ENCODE assay signal across 26 mouse cellular contexts in the genomic region with DNA sequence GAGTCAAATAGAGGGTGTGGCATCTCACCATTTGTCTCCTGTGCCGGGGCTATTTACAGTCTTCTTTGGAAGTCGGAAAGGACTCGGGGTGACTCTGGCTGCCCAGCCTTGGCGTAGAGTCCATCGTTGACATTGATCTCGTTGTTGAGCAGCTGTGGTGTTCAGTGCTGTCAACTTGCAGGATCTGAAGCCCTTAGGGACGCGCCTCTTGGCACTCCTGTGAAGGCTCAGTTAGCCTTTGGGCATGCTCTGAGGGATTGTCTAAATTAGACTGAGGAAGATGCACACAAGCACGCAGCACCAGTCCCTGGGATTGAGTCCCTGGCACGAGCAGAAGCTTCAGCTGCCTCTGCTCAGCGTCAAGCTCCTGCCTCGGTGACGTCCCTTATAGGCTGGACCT. TPM values are rescaled to one million over a fixed set of nuclear protein-coding genes. Genes with fewer than 3 reads are reported as not detected.
DNase-seq lines count a peak whose midpoint lies in the region.
"Had no signal": no experiment of that assay in that cellular context is flagged by ENCODE, and none has a peak within 500 bp of the region (broad histone marks: within the 10 kb centered on the region; RNA-seq: fewer than 3 reads in every experiment).

No protein-coding gene starts in this region.

- H3K27me3 ChIP-seq in limb, embryonic 10.5 days (ENCODE audit: low read depth, poor library complexity, severe bottlenecking) = no peaks in the 10 kb centered on the region
- H3K27me3 ChIP-seq: CH12.LX; embryonic facial prominence, embryonic 12.5 days; embryonic facial prominence, embryonic 15.5 days; heart, embryonic 12.5 days; heart, embryonic 15.5 days; hindbrain, embryonic 13.5 days had no signal

- peaks cover 99% of the 10 kb centered on the region for H3K36me3 ChIP-seq in limb, embryonic 10.5 days

- H3K27ac ChIP-seq in limb, embryonic 10.5 days = no peak overlapping the region
- H3K27ac ChIP-seq: embryonic facial prominence, embryonic 12.5 days; embryonic facial prominence, embryonic 15.5 days; heart, adult 2 months; heart, embryonic 15.5 days; hindbrain, embryonic 10.5 days; hindbrain, embryonic 13.5 days had no signal

- H3K4me3 ChIP-seq in limb, embryonic 10.5 days = no peak overlapping the region
- H3K4me3 ChIP-seq: embryonic facial prominence, embryonic 12.5 days; embryonic facial prominence, embryonic 15.5 days; heart, adult 2 months; heart, embryonic 12.5 days; heart, embryonic 15.5 days; hindbrain, embryonic 10.5 days; hindbrain, embryonic 13.5 days had no signal

- no peaks in the 10 kb centered on the region for H3K4me1 ChIP-seq in limb, embryonic 10.5 days
- H3K4me1 ChIP-seq: embryonic facial prominence, embryonic 12.5 days; embryonic facial prominence, embryonic 15.5 days; heart, embryonic 15.5 days; hindbrain, embryonic 10.5 days; hindbrain, embryonic 13.5 days had no signal

- DNase-seq in gastrocnemius, adult 18-20 months (ENCODE audit: low spot score) = peak; percentile 84
- DNase-seq in gastrocnemius, postnatal 4 days (ENCODE audit: low spot score in 2 of 2) = no peak
- DNase-seq in MN1 (ENCODE audit: low spot score) = peak; percentile 34
- peak; percentile 60 to 78 for DNase-seq in gastrocnemius, adult 8-10 months (ENCODE audit: low spot score in 2 of 2)
- peak; percentile 78 for DNase-seq in gastrocnemius, postnatal 25 days
- DNase-seq in layer of hippocampus, postnatal 14 days (ENCODE audit: low spot score in 2 of 2) = no peak
- DNase-seq in limb, embryonic 10.5 days (ENCODE audit: low spot score) = no peak
- no peak for DNase-seq in lung, postnatal 14 days
- DNase-seq: adrenal gland, adult 2 months; adrenal gland, postnatal 36 days; B cell, adult 2 months; cerebellum, adult 2 months; cerebellum, adult 9-11 months; cerebellum, postnatal 25 days; heart, postnatal 36 days; kidney, adult 18-20 months; kidney, adult 9 months had no signal

- H3K9me3 ChIP-seq in limb, embryonic 10.5 days (replicated peaks) = no peaks in the 10 kb centered on the region
- H3K9me3 ChIP-seq: embryonic facial prominence, embryonic 12.5 days; embryonic facial prominence, embryonic 15.5 days; G1E; heart, embryonic 12.5 days; heart, embryonic 15.5 days; hindbrain, embryonic 10.5 days; hindbrain, embryonic 13.5 days had no signal

- 94% methylated on average over 13 of the region's 13 CpGs for WGBS in limb, embryonic 10.5 days

RNA-seq across cellular contexts. Expression of a gene that starts 8.6 kb away (rescaled TPM):
- total RNA-seq in gastrocnemius, adult 18-20 months (2021) = 1 to 10 TPM; 7.3 to 8.2 TPM
- total RNA-seq in gastrocnemius, postnatal 4 days (2021) = 10 to 100 TPM; 23.2 to 23.6 TPM
- 10 to 100 TPM in 1 of 4 experiments, 1 to 10 TPM in 3; 5.6 to 10.3 (median 7.0) TPM for total RNA-seq in gastrocnemius, adult 8-10 months (2022)
- 1 to 10 TPM; 6.9 to 9.8 TPM for total RNA-seq in gastrocnemius, postnatal 25 days (2021)
- total RNA-seq in layer of hippocampus, postnatal 14 days (2021) = 10 to 100 TPM; 27.6 to 28.5 TPM
- 75.6 and 85.8 TPM in 2 replicates for polyA plus RNA-seq in limb, embryonic 10.5 days (2016; fragmentation: Nextera tagmentation; extraction: Ambion mirVana)

RNA-seq across cellular contexts. Expression of a gene that starts 9.2 kb away (rescaled TPM):
- total RNA-seq in gastrocnemius, adult 18-20 months (2021) = 10 to 100 TPM; 10.3 to 13.1 TPM
- total RNA-seq in gastrocnemius, postnatal 4 days (2021) = 10 to 100 TPM; 23.3 to 24.2 TPM
- 10 to 100 TPM in 2 of 4 experiments, 1 to 10 TPM in 2; 8.5 to 13.8 (median 9.7) TPM for total RNA-seq in gastrocnemius, adult 8-10 months (2022)
- total RNA-seq in gastrocnemius, postnatal 25 days (2021) = 1 to 10 TPM; 8.5 to 8.6 TPM
- 10 to 100 TPM; 12.6 to 13.0 TPM for total RNA-seq in layer of hippocampus, postnatal 14 days (2021)
- 36.9 and 39.7 TPM in 2 replicates for polyA plus RNA-seq in limb, embryonic 10.5 days (2016; fragmentation: Nextera tagmentation; extraction: Ambion mirVana)

Comparison
In these comparisons a context has a peak if more than half of its experiments do, and no peak if none do; other contexts are left out.
1. DNase-seq: peak in gastrocnemius, adult 18-20 months (single experiment), MN1 (single experiment), gastrocnemius, adult 8-10 months (2 of 2) and gastrocnemius, postnatal 25 days (single experiment); none in gastrocnemius, postnatal 4 days (0 of 2), layer of hippocampus, postnatal 14 days (0 of 2), limb, embryonic 10.5 days (single experiment) and lung, postnatal 14 days (single experiment).